Mouse (Mus musculus) testis, adult 2 months (tissue): ENCODE measurements at regions not wholly inside any gene's neighbourhood (a gene's known extent, or its start where the extent isn't known, plus 50 kb on each side); places are given as distances from the start of the nearest gene placed in this dataset.

Source experiments
- H3K27ac ChIP-seq: fragments of 200-500 bp; 2 replicates; pipeline ENCODE4 v1.5.1; 2012; ENCODE audit warnings: low read depth, low read length; ENCODE audit not compliant: control insufficient read depth, insufficient read depth
- H3K27me3 ChIP-seq: fragments of 200-500 bp; 2 replicates; pipeline ENCODE4 v1.6.1; 2012; ENCODE audit warnings: mild to moderate bottlenecking, low read length, moderate library complexity; ENCODE audit not compliant: control insufficient read depth, insufficient read depth
- H3K36me3 ChIP-seq: fragments of 200-500 bp; 2 replicates; pipeline ENCODE4 v1.6.1; 2012; ENCODE audit warnings: mild to moderate bottlenecking, low read length; ENCODE audit not compliant: control insufficient read depth, insufficient read depth
- H3K4me1 ChIP-seq: fragments of 200-500 bp; 2 replicates; pipeline ENCODE4 v1.6.1; 2012; ENCODE audit warnings: low read length; ENCODE audit not compliant: control insufficient read depth, insufficient read depth
- H3K4me3 ChIP-seq: fragments of 200-500 bp; 2 replicates; pipeline ENCODE4 v1.5.1; 2012; ENCODE audit warnings: low read depth, mild to moderate bottlenecking, low read length, moderate library complexity, mixed read lengths; ENCODE audit not compliant: control insufficient read depth
- CTCF ChIP-seq: fragments of 200-500 bp; IDR thresholded peaks from 2 replicates; pipeline ENCODE4 v1.5.1; 2012; ENCODE audit warnings: low read depth, mild to moderate bottlenecking, inconsistent platforms, low read length, moderate library complexity; ENCODE audit not compliant: control insufficient read depth, insufficient read depth, insufficient replicate concordance
- POLR2A ChIP-seq: fragments of 200-500 bp; IDR thresholded peaks from 2 replicates; pipeline ENCODE4 v1.6.1; 2012; ENCODE audit warnings: low read depth, mild to moderate bottlenecking, inconsistent platforms, low read length, moderate library complexity; ENCODE audit not compliant: control insufficient read depth

DNA sequence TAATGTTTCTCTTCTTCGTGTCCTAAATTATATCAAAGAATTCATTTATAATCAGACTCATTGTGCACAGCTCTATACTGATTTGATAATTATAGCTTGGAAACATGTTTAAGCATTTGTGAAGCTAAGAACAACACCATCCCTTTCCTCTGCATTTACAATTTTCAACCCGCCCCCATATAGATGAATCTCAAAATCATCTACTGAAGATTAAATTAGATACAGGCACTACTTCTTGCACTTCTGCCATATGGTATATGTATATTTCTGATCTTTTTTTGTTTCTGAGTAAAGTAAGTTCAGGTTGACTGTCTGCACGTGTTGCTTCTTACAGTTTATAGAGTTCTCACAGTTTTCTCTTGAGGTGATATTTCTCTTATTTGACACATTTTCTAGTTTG is 583.1 kb upstream of the C030005K15Rik start:
- H3K36me3 ChIP-seq, result no peaks in the 10 kb centered on the region
- no peak overlapping the region for H3K27ac ChIP-seq
- H3K4me3 ChIP-seq, result no peak overlapping the region
- H3K27me3 ChIP-seq, result no peaks in the 10 kb centered on the region
- TF ChIP-seq CTCF, result no peak
- TF ChIP-seq POLR2A, result no peak
- no peaks in the 10 kb centered on the region for H3K4me1 ChIP-seq

DNA sequence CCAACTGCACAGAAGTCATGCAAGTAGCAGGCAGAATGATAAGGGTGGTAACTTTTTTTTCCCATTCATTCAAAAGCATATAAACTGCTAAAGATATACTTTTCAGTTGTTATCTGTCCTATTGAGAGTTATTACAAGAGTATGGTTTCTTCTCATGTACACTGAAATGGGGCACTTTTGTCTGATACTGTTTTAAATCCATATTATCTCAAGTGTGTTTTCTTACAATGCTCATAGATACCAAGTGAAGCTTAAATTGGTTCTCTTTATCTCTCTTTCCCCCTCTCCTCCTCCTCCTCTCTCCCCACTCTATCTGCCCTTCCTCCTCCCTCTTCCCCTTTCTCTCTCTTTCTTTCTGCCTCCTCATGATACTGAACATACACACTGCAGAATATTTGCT is 584.8 kb upstream of the C030005K15Rik start:
- Histone ChIP-seq H3K27me3 (no peaks in the 10 kb centered on the region), H3K4me1 (no peaks in the 10 kb centered on the region), H3K36me3 (no peaks in the 10 kb centered on the region), H3K27ac (no peak overlapping the region), H3K4me3 (no peak overlapping the region)
- TF ChIP-seq CTCF, result no peak
- no peak for TF ChIP-seq POLR2A

DNA sequence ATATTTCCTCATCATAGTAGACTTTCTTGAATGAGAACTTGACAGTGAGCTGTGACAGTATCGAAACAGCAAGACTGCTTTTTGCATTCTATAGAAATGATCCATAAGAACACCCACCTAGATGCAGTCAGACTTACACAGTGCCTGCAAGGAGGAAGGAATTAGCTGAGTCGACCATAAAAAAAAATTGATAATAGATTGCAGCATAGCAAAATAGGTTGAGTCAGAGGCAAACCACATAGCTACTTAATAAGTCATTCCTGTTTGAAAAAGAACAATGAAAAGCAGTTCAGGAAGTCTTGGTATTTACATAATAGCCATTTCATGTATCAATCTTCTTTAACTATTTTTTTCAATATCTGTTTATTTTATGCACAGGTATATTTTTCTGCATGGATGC is 591.9 kb upstream of the C030005K15Rik start:
- TF ChIP-seq POLR2A (no peak), CTCF (no peak)
- no peaks in the 10 kb centered on the region for H3K36me3 ChIP-seq
- no peaks in the 10 kb centered on the region for H3K27me3 ChIP-seq
- H3K4me3 ChIP-seq, result no peak overlapping the region
- H3K4me1 ChIP-seq, result no peaks in the 10 kb centered on the region
- H3K27ac ChIP-seq, result no peak overlapping the region

DNA sequence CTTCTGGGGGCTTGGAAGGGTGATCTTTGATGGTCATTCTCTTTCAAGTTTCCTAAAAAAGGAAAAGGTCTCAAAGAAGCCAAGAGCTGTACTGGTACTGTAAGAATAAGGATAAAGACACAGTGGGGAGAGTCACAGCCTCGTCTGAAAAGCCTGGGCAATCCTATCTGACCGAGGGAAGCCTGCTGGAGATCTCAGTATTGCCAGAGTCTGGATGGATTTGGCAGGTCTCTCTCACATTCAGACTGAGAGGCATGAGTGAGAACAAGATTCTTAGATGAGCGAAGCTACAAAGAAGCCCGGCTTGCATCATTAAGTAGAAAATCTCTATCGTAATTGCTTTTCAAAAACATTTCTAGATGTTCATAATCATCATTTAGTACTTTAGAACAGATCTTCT is 590.4 kb upstream of the Atp2b1 start:
- Histone ChIP-seq H3K36me3 (no peaks in the 10 kb centered on the region), H3K4me1 (no peaks in the 10 kb centered on the region), H3K4me3 (no peak overlapping the region), H3K27ac (no peak overlapping the region), H3K27me3 (no peaks in the 10 kb centered on the region)
- no peak for TF ChIP-seq POLR2A
- no peak for TF ChIP-seq CTCF

DNA sequence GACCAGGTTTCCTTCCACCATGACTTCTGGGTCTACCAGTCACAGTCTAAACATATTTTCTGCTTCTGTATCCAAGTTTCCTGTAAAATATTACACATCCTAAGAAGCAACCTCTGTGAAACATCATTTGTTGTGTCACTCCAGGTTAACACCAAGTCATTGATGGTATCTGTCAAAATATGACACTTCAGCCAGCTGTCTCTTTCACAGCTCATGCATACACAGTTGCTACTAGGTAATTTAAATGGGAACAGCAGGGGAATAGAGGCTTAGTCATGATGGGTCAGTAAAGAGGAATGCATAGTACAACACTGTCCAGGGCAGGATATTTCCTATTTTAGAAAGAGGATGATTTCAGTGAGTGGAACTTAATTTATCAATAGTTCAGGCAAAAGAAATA is 589.6 kb upstream of the Atp2b1 start:
- no peaks in the 10 kb centered on the region for H3K27me3 ChIP-seq
- H3K4me3 ChIP-seq, result no peak overlapping the region
- H3K27ac ChIP-seq, result no peak overlapping the region
- TF ChIP-seq CTCF, result no peak
- no peak for TF ChIP-seq POLR2A
- H3K36me3 ChIP-seq, result no peaks in the 10 kb centered on the region
- H3K4me1 ChIP-seq, result no peaks in the 10 kb centered on the region

DNA sequence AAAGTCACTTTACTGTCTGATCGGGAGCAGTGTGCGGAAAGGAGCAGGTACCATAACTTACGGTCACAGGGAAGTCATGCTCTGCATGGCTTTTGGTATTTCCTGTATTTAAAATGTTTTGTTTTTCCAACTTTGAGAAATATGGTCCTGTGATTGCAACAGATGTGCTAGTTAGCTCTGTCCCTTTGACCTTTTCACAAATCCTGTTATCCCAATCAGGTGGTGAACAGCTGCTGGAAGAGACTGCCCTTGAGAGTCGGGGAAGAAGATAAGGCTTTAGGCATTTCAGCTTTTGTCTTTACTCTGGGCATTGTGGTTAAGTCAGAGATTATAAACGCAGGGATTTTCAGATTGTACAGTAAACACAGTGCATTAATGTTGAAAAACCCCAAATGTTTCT is 588.5 kb upstream of the Atp2b1 start:
- no peaks in the 10 kb centered on the region for H3K27me3 ChIP-seq
- H3K4me3 ChIP-seq, result no peak overlapping the region
- TF ChIP-seq CTCF (no peak), POLR2A (no peak)
- H3K36me3 ChIP-seq, result no peaks in the 10 kb centered on the region
- H3K27ac ChIP-seq, result no peak overlapping the region
- H3K4me1 ChIP-seq, result no peaks in the 10 kb centered on the region

DNA sequence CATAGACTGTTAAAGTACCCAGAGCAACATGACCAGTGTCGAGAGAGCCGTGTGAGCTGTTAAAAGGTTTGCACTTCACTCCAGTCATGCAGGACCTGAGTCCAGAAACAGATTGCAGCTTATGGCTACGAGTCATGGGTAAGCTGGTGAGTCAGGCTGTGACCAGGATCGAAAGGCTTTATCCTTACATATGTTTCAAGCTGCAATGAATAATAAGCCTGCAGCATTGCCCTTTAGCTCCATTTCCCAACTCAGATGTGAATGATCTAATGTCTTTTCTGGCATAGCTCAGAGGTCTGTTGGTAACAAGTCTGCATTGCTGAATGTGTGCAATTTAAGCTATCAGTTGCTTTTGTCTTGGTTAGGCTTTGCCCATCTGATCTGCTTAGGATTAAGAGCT is 581.5 kb upstream of the Atp2b1 start:
- H3K27me3 ChIP-seq, result no peaks in the 10 kb centered on the region
- no peak for TF ChIP-seq POLR2A
- no peak for TF ChIP-seq CTCF
- no peak overlapping the region for H3K27ac ChIP-seq
- no peaks in the 10 kb centered on the region for H3K4me1 ChIP-seq
- H3K4me3 ChIP-seq, result no peak overlapping the region
- H3K36me3 ChIP-seq, result no peaks in the 10 kb centered on the region

DNA sequence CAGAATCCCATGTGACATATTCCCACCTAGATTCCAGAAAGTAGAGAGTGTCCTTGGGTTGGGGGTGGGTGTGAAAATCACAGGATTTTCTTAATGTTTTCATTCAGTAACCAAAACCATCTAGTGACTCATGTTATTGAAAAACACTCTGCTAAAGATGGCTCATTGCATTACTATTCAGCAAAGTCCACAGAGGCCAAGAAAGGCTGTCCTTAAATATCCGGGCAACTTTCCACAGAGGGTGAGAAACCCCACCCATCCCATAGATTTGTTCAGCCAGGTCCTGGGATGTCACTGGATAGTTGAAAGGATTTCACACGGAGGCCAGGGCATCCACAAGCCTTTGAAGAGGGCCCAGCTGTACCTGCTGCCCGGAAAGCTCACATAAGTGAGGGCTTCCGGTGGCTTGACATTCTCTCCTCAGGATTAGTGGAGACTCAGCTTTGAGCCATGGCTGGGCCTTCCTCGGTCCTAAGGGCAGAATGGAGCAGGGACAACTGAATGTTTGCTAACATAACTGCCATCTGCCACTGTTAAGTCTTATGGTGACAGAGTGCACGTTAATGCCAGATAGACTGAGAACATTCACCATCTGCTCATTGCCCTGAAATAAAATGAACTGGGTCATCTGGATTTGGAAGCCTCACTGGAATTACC is 580.7 kb upstream of the Atp2b1 start:
- TF ChIP-seq POLR2A (no peak), CTCF (no peak)
- no peaks in the 10 kb centered on the region for H3K4me1 ChIP-seq
- no peaks in the 10 kb centered on the region for H3K27me3 ChIP-seq

DNA sequence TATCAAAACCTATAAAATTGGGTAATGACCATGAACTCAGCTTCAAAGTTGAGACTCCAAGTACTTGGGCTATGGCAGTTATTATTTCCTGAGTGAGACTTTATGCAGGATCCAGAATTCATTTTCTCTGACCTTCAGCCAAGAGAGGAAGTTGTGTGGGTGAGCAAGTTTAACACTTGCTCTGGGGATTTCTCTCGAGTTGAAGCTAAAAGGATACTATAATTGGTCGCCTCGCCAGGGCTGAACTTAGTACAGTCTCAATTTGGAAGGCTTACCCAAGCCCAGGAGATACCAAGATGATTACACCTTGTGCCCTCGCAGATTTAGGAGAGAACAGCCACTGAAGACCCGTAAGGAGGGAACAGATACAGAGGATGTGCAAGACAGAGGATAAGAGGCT is 570.4 kb upstream of the Atp2b1 start:
- no peaks in the 10 kb centered on the region for H3K4me1 ChIP-seq
- H3K36me3 ChIP-seq, result no peaks in the 10 kb centered on the region
- TF ChIP-seq CTCF (no peak), POLR2A (no peak)

More for the DNA sequence above, 580.7 kb upstream of the Atp2b1 start:
- no peak overlapping the region for H3K27ac ChIP-seq
- no peaks in the 10 kb centered on the region for H3K36me3 ChIP-seq
- no peak overlapping the region for H3K4me3 ChIP-seq

More for the DNA sequence above, 570.4 kb upstream of the Atp2b1 start:
- no peak overlapping the region for H3K27ac ChIP-seq
- H3K4me3 ChIP-seq, result no peak overlapping the region
- no peaks in the 10 kb centered on the region for H3K27me3 ChIP-seq
